Mouse (Mus musculus) neural tube, embryonic 11.5 days (tissue): ENCODE measurements around the gene Tkt. TPM values are rescaled to one million over a fixed set of nuclear protein-coding genes. Genes with fewer than 3 reads are reported as not detected.

Experiments used
- microRNA-seq: library from miRNA; unstranded; fragments of <30 nt; microRNA quantifications from one replicate; pipeline ENCODE4, GENCODE M21; 2016
- polyA plus RNA-seq: library from polyadenylated mRNA; unstranded; fragments of >200 nt; fragmentation: Nextera tagmentation; extraction: Ambion mirVana; gene quantifications from 2 replicates; pipeline ENCODE4 v1.2.1, GENCODE M21; 2014

Gene Tkt
- polyA plus RNA-seq, 1 experiment from 2014 or later, result 158 TPM

Small RNAs within 50 kb of the gene (microRNA-seq; reads per million reads assigned to microRNA genes)
- gene Mir3076, result 2.1 reads per million

Other genes starting within 250 kb of the Tkt start
- gene Dcp1a, start 68.8 kb upstream of the Tkt start, polyA plus RNA-seq, result 34.9 and 35.0 TPM in 2 replicates
- gene Cacna1d, start 56.9 kb upstream of the Tkt start, polyA plus RNA-seq, result 0.96 and 1.4 TPM in 2 replicates
- 30.7 and 36.4 TPM in 2 replicates for gene Prkcd, start 77.9 kb downstream of the Tkt start, polyA plus RNA-seq
- 11.6 and 11.7 TPM in 2 replicates for gene Rft1, start 106.0 kb downstream of the Tkt start, polyA plus RNA-seq
- 19.3 and 19.5 TPM in 2 replicates for gene Sfmbt1, start 166.5 kb downstream of the Tkt start, polyA plus RNA-seq